Mouse (Mus musculus): Measurements from ENCODE around the gene Mkrn1.
A peak's percentile ranks its signal among the peaks of the same experiment; 100 is the strongest.
"Not testable (repeated sequence)": the region's sequence is repeated elsewhere in the genome, so short reads cannot be mapped to it uniquely, and the experiment has no call there.

Mkrn1 gene

DNA sequence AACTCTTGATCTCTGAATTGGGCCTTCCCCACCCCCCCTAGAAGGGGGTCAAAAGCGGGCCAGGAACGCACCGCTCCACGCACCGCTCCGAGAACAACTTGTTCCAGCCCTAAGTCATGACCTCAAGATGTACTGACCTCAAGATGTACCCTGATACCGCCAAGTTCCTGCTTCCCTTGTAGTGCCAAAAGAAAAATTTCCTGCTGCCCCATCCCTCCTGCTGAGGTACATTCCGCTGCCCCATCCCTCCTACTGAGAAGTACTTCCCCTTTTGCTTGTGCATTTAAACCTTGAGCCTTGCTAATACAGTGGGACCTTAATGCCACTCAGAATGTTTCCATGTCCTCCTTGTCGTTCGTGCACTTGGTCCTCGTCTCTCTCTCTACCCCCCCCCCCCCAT, 10.5 kb upstream of the Mkrn1 start:
- no peak for DNase-seq (ENCODE audit: low read depth)

GRCm38 (mm10) chr6:39429007-39429788, 8.9 kb upstream of the Mkrn1 start:
- no peak for DNase-seq (ENCODE audit: low read depth)

GRCm38 (mm10) chr6:39427276-39428003, 7.2 kb upstream of the Mkrn1 start:
- DNase-seq (ENCODE audit: low read depth), result no peak

DNA sequence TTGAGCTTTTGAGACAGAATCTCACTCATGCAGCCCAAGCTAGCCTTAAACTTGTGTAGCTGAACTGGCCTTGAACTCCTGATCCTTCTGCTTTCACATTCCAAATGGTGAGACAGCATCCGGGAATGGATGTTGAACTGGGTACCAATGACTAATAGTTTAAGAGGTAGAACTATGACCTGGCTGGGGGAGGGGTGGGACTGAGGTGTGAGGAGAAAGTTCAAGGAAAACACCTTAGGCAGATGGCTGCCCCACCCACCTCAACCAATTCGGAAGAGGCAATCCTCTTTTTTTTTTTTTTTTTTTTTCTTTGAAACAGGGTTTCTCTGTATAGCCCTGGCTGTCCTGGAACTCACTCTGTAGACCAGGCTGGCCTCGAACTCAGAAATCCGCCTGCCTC, 6.5 kb upstream of the Mkrn1 start:
- DNase-seq (ENCODE audit: low read depth), result no peak

DNA sequence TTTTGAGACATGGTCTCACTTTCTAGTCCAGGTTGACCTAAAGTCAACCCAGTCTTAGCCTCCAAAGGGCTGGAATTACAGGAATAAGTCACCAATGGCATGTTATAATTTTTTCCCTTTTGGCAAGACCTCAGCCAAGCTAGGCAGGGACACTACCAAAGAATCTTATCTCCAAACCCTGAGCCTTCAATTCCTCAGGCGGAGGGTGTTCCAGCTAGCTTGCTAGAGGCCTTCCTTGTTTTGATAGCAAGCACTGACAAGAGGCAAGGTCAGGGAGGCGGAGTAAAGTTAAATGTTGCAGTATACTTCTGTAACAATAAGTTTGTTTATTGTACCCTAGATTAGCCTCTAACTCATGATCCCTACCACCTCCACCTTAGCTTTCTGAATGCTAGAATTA, 4.9 kb upstream of the Mkrn1 start:
- DNase-seq (ENCODE audit: low read depth), result no peak

DNA sequence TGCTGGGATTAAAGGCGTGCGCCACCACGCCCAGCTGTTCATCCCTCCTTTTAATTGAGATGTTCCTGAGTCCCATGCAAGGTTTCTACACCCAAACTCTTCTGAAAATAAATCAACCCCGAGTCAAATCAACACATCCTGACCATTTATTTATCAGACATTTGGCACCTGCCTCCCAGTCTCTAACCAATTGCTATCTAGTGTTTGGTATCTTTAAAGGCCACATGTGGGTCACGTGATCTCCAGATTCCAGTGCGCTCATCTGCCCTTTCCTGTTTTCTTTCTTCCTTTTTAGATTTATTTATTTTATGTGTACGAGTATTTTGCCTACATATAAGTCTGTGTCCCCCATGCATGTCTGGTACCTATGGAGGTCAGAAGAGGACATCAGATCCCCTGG, 3.4 kb upstream of the Mkrn1 start:
- DNase-seq (ENCODE audit: low read depth), result no peak

GRCm38 (mm10) chr6:39423130-39423551, 2.9 kb upstream of the Mkrn1 start:
- DNase-seq (ENCODE audit: low read depth), result no peak

- no peak for DNase-seq (ENCODE audit: low read depth)
These were observed 605 bp upstream of the Mkrn1 start for GRCm38 (mm10) chr6:39420867-39421266.

GRCm38 (mm10) chr6:39419386-39419850, 844 bp downstream of the Mkrn1 start:
- DNase-seq (ENCODE audit: low read depth), result no peak

DNA sequence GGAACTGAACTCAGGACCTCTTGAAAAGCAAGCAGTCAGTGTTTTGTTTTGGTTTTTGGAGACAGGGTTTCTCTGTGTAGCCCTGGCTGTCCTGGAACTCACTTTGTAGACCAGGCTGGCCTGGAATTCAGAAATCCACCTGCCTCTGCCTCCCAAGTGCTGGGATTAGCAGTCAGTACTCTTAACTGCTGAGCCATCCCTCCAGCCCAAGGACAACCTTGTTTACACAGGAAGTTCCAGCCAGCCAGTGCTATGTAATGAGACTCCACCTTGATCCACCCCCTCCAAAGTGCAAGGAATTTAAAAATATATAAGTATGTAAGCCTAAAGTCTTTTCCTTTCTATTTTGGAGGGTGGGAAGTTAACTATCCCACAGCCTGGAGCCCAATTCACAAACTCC, 3.6 kb downstream of the Mkrn1 start:
- DNase-seq (ENCODE audit: low read depth), result not testable (repeated sequence)

DNA sequence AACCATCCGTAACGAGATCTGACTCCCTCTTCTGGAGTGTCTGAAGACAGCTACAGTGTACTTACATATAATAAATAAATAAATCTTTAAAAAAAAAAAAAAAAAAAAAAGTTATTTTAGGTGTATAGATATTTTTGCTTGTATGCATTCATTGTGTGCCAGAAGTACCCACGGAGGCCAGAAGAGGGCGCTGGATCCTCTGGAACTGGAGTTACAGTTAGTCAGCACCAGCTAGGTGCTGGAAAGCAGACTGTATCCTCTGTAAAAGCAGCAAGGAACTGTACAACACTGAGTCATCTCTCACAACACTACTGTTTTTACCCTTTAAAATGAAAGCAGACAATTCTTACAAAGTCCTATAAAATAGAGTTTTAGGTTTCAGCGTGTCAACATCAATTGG, 4.5 kb downstream of the Mkrn1 start:
- DNase-seq (ENCODE audit: low read depth), result peak; percentile 64

GRCm38 (mm10) chr6:39414106-39414505, 6.2 kb downstream of the Mkrn1 start:
- no peak for DNase-seq (ENCODE audit: low read depth)

- DNase-seq (ENCODE audit: low read depth), result no peak
These were observed 13.8 kb downstream of the Mkrn1 start for GRCm38 (mm10) chr6:39406480-39406879.

- no peak for DNase-seq (ENCODE audit: low read depth)
These were observed 17.1 kb downstream of the Mkrn1 start for GRCm38 (mm10) chr6:39403136-39403535.

- DNase-seq (ENCODE audit: low read depth), result no peak
These were observed 19.9 kb downstream of the Mkrn1 start for GRCm38 (mm10) chr6:39400343-39400742.

DNA sequence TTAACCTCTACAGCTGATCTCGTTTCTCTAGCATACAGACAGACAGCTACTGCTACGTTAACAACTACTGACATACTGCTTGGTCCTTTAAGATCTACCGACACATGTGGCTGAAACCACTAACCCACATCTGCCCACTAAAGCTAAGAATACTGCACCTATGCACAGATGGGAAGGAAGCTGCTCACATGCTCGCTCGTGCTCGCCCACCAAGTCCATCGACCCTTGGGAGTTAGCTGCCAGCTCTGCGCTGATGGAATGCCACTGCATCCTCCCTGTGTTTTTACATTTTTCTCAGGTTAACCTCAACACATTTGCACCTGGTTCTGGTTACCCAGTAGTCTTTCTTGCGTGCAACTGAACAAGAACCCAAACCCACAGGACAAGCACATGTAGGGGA, 21.9 kb downstream of the Mkrn1 start:
- no peak for DNase-seq (ENCODE audit: low read depth)

DNA sequence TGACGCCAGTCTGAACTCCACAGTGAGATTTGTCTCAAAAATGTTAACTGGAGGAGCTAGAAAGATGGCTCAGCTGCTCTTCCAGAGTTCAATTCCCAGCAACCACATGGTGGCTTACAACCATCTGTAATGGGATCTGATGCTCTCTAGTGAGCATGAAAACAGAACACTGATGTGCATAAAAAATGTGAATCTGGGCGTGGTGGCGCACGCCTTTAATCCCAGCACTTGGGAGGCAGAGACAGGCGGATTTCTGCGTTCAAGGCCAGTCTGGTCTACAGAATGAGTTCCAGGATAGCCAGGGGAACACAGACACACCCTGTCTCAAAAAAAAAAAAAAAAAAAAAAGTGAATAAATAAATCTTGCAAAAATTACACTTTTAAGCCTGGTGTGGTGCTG, 23.2 kb downstream of the Mkrn1 start:
- no peak for DNase-seq (ENCODE audit: low read depth)

DNA sequence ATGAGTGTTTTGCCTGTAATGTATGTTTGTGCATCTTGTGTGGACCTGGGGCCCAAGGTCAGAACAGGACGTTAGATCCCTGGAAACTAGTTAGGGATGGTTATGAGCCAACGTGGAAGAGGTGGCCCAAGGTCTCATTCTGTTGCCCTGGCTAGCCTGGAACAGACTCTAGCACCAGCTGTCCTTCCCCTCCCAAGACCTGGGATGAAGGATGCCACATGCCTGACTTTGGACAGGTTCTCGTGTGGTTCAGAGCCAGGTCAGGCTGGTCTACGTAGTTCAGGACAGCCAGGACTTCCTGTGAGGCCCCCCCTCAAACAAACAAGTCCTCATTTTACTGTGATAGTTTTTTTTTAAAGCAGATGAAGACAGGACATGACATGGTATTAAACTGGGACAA, 24.3 kb downstream of the Mkrn1 start:
- DNase-seq (ENCODE audit: low read depth), result no peak

DNA sequence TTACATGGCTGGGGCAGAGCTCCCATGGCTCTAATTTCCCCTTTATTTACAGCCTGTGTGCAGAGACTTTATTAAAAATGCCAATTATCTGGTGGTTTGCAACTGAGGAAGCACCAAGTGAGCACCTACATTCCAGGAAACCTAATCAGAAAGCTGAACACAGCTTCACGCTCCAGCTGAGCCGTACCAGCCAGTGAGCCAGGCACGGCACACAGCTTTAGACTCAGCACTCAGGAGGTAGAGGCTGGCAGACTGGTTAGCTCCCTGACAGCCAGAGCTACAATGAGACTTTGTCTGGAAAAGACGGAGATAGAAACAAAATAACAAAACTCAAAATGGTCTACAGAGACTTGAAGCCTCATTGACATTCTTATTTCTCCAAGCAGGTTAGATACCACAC, 24.8 kb downstream of the Mkrn1 start:
- DNase-seq (ENCODE audit: low read depth), result no peak

- no peak for DNase-seq (ENCODE audit: low read depth)
These were observed 30.3 kb downstream of the Mkrn1 start for GRCm38 (mm10) chr6:39389988-39390387.

DNA sequence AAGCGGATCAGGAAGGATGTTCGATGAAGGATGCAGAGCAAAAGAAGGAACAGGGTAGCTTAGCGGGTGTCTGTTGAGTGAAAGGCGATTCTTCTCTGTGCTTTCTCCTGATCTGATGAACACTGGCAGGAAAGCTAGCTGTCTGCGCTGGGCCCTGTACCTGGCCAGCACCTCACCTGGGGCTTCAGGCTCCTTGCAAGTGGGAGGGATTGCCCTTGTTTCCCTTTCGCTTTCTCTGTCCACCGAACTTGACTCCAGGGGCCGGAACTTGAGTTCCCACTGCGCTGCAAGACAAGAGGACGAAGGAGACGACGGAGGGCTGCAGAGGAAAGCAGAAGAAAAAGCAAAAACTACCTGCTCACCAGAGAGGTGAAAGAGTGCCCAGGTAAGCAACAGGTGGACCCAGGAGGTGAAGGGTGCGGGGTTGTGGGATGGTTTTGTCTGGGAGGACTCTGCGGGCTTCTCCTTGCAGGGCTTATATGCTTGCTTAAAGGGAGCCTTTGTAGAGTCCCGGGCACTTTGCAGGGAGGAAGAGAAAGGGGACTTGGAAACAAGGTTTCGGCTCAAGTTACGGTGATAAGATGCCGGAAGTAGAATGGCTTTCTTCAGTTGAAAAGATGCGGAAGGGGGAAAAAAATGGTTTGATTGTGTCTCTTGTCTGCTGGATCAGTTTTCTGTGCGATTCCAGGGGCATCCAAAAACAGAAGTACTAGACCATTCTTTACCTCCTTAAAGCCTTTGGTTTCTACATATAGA, 39.0 kb downstream of the Mkrn1 start, which contains the start of gene Rab19:
Gene Rab19, plus strand, starts transcription at position 51 of the 756 bp plus-strand sequence.
- DNase-seq (ENCODE audit: low read depth), result no peak

DNA sequence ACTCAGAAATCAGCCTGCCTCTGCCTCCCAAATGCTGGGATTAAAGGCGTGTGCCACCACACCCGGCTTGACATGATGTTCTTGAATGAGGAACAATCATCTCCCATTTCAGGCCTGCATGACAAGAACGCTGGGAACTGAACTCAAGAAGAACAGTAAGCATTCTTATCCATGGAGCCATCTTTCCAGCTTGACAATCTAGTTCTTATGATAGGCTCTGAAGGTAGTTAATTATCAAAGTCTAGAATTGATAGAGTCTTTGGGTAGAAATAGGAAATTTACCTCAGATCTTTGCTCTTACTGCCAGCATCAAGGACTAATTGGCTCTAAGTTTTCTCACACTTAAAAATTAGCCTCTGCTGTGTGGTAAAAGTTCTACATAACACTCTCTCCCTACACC, 40.0 kb downstream of the Mkrn1 start:
- DNase-seq (ENCODE audit: low read depth), result no peak

DNA sequence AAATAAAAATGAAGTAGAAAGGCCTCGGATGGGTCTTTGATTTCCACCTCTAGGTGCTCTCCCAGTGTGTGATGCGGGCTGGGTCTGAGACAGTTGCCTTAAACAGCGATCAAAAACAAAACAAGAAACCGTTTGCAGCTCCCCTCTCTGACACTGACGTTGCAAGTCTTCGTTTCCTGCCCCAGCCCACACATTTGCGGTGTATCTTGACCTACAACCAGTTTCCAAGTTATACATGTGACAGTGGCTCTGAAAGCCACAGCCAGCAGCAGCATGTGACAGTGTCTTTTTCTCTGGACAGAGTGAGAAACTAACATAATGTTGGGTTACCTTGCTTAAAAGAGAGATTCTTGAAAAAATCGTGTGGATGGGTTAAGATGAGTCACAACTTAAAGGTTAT, 40.5 kb downstream of the Mkrn1 start:
- no peak for DNase-seq (ENCODE audit: low read depth)

All from c-Kit-positive CD71-negative TER-119-negative erythroid progenitor cells, embryonic 14.5 days (primary cell).